Mouse (Mus musculus): ENCODE measurements around the gene Mymx. TPM values are rescaled to one million over a fixed set of nuclear protein-coding genes. Genes with fewer than 3 reads are reported as not detected.
"Not testable (repeated sequence)": the region's sequence is repeated elsewhere in the genome, so short reads cannot be mapped to it uniquely, and the experiment has no call there.

Mymx gene
- polyA plus RNA-seq, 1 experiment from 2014 or later: 1.6 TPM

GRCm38 (mm10) chr17:45626577-45627134 is 24.8 kb upstream of the Mymx start:
- 0 out of 2 replicates have a peak overlapping the region, but pooled peaks have one; percentile 6 for H3K4me2 ChIP-seq
- H3K4me1 ChIP-seq (replicated peaks): peaks cover 13% of the 10 kb centered on the region
- no peak overlapping the region for H3K4me3 ChIP-seq
- no peaks in the 10 kb centered on the region for H3K36me3 ChIP-seq
- no peaks in the 10 kb centered on the region for H3K9me3 ChIP-seq
- no peak for ATAC-seq (ENCODE audit: low read depth)
- no peaks in the 10 kb centered on the region for H3K27me3 ChIP-seq
- no peak overlapping the region for H3K9ac ChIP-seq
- WGBS: 28% methylated on average over 15 of the region's 15 CpGs
- H3K27ac ChIP-seq (replicated peaks): no peak overlapping the region

DNA sequence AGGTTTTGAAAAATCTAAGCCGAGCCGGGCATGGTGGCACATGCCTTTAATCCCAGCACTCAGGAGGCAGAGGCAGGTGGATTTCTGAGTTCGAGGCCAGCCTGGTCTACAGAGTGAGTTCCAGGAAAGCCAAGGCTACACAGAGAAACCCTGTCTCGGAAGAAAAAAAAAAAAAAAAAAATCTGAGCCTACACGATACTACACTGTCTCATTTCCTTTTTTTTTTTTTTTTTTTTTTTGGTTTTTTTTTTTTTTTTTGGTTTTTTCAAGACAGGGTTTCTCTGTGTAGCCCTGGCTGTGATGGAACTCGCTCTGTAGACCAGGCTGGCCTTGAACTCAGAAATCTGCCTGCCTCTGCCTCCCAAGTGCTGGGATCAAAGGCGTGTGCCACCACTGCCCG is 21.5 kb upstream of the Mymx start:
- not testable (repeated sequence) for ATAC-seq (ENCODE audit: low read depth)

DNA sequence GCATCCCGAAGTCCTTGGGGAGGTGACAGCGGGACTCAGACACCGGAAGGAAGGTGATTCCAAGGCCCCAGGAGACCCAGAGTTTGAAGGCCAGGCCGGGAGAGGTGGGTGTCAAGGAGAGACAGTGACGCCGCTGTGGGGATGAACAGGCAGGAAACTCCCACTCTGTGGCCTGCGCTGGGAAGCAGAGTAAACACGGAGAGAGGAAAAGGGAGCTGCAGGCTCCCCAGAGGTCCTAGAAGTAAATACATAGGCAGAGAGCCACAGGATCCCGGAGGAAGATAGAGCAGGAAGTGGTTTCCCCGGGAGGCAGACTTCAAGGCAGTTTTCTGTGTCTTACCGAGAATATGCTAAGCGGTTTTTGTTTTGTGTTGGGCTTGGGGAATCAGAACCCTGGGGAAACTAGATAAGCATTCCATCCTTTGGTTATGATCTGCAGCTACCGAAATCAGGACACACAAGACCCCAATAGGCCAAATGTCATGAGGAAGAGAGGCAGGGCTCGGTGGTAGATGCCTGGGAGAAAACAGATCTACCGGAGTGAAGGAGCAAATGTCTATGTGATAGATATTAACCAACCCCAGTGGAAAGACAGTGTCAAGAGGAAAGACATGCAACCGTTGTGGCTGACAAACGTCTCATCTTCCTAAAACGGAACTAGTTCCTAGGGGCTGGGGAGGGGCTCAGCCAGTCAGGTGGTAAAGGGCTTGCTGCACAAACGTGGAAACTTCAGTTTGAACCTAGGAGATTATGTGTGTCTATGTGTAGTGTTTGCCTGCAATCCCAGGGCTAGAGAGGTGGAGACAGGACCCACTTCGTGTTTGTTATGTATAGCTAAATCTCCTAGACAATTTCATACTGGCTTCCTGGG is 17.7 kb upstream of the Mymx start:
- Histone ChIP-seq H3K4me2 (peak overlapping the region; percentile 33), H3K27me3 (no peaks in the 10 kb centered on the region), H3K27ac (replicated peaks) (peak overlapping the region; percentile 57), H3K4me1 (replicated peaks) (peaks cover 4% of the 10 kb centered on the region), H3K4me3 (no peak overlapping the region), H3K36me3 (no peaks in the 10 kb centered on the region), H3K9me3 (no peaks in the 10 kb centered on the region), H3K9ac (no peak overlapping the region)
- no peak for ATAC-seq (ENCODE audit: low read depth)
- 31% methylated on average over 20 of the region's 20 CpGs for WGBS

More for the DNA sequence above, 21.5 kb upstream of the Mymx start:
- not testable (repeated sequence) for H3K27ac ChIP-seq (replicated peaks); H3K4me3 ChIP-seq; H3K27me3 ChIP-seq; H3K4me1 ChIP-seq (replicated peaks); H3K36me3 ChIP-seq; H3K9me3 ChIP-seq; H3K4me2 ChIP-seq; H3K9ac ChIP-seq
- 91% methylated on average over 8 of the region's 8 CpGs for WGBS

DNA sequence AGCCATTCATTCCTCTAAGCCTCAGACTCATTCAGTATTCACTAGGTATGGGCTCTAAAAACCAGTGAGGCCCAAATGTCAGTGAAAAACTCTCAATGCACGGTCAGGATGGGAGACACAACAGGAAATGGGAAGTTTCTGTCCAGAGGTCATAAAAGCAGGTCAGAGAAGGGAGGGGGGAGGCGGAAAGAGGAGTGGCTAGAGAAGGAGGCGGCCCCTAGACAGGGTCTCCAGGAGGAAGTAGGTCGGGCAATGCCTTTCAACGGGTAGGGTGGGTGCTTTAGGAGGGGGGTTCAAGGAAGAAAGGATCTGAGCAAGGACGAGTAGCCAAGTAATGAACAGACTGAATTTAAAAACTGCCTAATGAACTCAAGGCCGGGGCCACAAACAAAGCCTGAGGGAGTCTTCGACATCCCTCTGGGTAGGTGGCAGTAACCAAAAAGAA is 17.1 kb upstream of the Mymx start:
- H3K4me3 ChIP-seq: no peak overlapping the region
- no peak overlapping the region for H3K9ac ChIP-seq
- 15% methylated on average over 8 of the region's 8 CpGs for WGBS
- no peaks in the 10 kb centered on the region for H3K9me3 ChIP-seq
- H3K4me2 ChIP-seq: peak overlapping the region; percentile 33
- ATAC-seq (ENCODE audit: low read depth): no peak
- H3K4me1 ChIP-seq (replicated peaks): peaks cover 4% of the 10 kb centered on the region
- no peaks in the 10 kb centered on the region for H3K27me3 ChIP-seq
- no peaks in the 10 kb centered on the region for H3K36me3 ChIP-seq
- peak overlapping the region; percentile 57 for H3K27ac ChIP-seq (replicated peaks)

DNA sequence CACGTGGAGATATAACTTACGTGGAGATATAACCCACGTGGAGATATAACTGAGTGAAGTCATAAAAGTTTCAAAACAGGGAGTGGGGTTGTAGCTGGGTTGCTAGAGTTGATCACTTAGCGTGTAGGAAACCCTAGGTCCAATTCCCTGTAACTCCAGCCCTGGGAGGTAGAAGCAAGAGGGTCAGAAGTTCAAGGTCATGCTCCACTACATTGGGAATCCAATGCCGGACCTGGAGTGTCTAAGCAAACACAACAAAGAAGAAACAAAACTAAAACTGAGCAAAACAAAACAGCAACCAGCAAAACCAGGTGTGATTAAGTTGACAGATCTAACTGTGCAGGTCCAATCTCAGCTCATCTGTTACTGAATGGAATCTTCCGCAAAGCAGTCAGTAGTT is 15.8 kb upstream of the Mymx start:
- Histone ChIP-seq H3K9ac (no peak overlapping the region), H3K4me3 (no peak overlapping the region), H3K27ac (replicated peaks) (no peak overlapping the region), H3K4me1 (replicated peaks) (peaks cover 4% of the 10 kb centered on the region), H3K27me3 (no peaks in the 10 kb centered on the region), H3K9me3 (no peaks in the 10 kb centered on the region), H3K4me2 (no peak overlapping the region), H3K36me3 (no peaks in the 10 kb centered on the region)
- no peak for ATAC-seq (ENCODE audit: low read depth)
- 90% methylated on average over 6 of the region's 6 CpGs for WGBS

DNA sequence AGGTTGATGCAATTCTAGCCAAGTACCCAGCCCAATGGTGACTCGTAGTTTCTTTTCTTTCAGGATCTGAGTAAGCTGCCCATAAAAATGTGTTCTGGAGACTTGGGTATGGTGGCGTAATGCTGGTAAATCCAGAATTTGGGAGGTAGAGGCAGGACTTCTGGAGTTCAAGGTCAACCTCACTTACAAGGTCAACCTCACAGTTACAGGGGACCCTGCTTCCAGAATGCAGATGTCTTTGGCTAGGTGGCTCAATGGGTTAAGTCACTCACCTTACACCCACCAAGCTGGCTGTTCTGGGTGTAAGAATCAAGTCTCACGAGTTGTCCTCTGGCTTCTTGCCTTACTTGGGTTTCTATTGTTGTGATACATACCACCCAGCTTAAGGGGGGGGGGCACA is 14.8 kb upstream of the Mymx start:
- Histone ChIP-seq H3K4me2 (no peak overlapping the region), H3K27me3 (no peaks in the 10 kb centered on the region), H3K9ac (no peak overlapping the region), H3K27ac (replicated peaks) (no peak overlapping the region), H3K36me3 (no peaks in the 10 kb centered on the region), H3K4me1 (replicated peaks) (peaks cover 4% of the 10 kb centered on the region), H3K4me3 (no peak overlapping the region), H3K9me3 (no peaks in the 10 kb centered on the region)
- WGBS: 91% methylated on average over 3 of the region's 3 CpGs
- no peak for ATAC-seq (ENCODE audit: low read depth)

GRCm38 (mm10) chr17:45616046-45616650 is 14.2 kb upstream of the Mymx start:
- no peak for ATAC-seq (ENCODE audit: low read depth)
- Histone ChIP-seq H3K36me3 (no peaks in the 10 kb centered on the region), H3K9me3 (no peaks in the 10 kb centered on the region), H3K4me1 (replicated peaks) (peaks cover 4% of the 10 kb centered on the region), H3K4me3 (no peak overlapping the region), H3K9ac (no peak overlapping the region), H3K27ac (replicated peaks) (no peak overlapping the region), H3K27me3 (no peaks in the 10 kb centered on the region), H3K4me2 (no peak overlapping the region)
- WGBS: 57% methylated on average over 4 of the region's 4 CpGs

DNA sequence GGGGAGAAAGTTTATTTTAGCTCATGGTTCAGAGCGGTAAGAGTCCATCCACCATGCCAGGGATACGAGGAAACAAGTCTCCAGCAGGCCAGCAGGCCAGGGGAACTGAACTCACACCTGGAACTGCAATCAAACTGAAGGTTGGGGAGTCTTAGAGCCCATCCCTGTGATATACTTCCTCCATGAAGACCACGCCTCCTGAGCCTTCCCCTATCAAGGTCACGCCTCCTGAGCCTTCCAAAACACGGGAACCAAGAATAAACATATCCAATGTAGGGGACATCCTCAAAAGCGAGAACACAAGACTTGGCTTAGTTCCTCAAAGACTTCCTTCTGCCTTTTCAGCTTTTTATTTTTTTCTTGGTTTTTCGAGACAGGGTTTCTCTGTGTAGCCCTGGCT is 11.0 kb upstream of the Mymx start:
- 85% methylated on average over 7 of the region's 7 CpGs for WGBS
- H3K27me3 ChIP-seq: no peaks in the 10 kb centered on the region
- no peak overlapping the region for H3K9ac ChIP-seq
- H3K27ac ChIP-seq (replicated peaks): no peak overlapping the region
- H3K9me3 ChIP-seq: no peaks in the 10 kb centered on the region
- ATAC-seq (ENCODE audit: low read depth): no peak
- H3K4me1 ChIP-seq (replicated peaks): no peaks in the 10 kb centered on the region
- H3K4me2 ChIP-seq: no peak overlapping the region
- H3K4me3 ChIP-seq: no peak overlapping the region
- H3K36me3 ChIP-seq: no peaks in the 10 kb centered on the region

- H3K9me3 ChIP-seq: no peaks in the 10 kb centered on the region
- no peaks in the 10 kb centered on the region for H3K27me3 ChIP-seq
- H3K4me1 ChIP-seq (replicated peaks): no peaks in the 10 kb centered on the region
- 82% methylated on average over 8 of the region's 8 CpGs for WGBS
- H3K4me3 ChIP-seq: no peak overlapping the region
- no peak overlapping the region for H3K27ac ChIP-seq (replicated peaks)
- ATAC-seq (ENCODE audit: low read depth): no peak
- H3K9ac ChIP-seq: no peak overlapping the region
- H3K4me2 ChIP-seq: no peak overlapping the region
- H3K36me3 ChIP-seq: no peaks in the 10 kb centered on the region
These were observed 10.1 kb upstream of the Mymx start for GRCm38 (mm10) chr17:45612008-45612407.

- no peak overlapping the region for H3K9ac ChIP-seq
- H3K4me3 ChIP-seq: no peak overlapping the region
- no peak overlapping the region for H3K4me2 ChIP-seq
- ATAC-seq (ENCODE audit: low read depth): no peak
- no peaks in the 10 kb centered on the region for H3K9me3 ChIP-seq
- no peaks in the 10 kb centered on the region for H3K36me3 ChIP-seq
- no peaks in the 10 kb centered on the region for H3K27me3 ChIP-seq
- 46% methylated on average over 5 of the region's 5 CpGs for WGBS
- no peaks in the 10 kb centered on the region for H3K4me1 ChIP-seq (replicated peaks)
- H3K27ac ChIP-seq (replicated peaks): no peak overlapping the region
These were observed 8.4 kb upstream of the Mymx start for GRCm38 (mm10) chr17:45610144-45610866.

GRCm38 (mm10) chr17:45608396-45608795 is 6.5 kb upstream of the Mymx start:
- no peak overlapping the region for H3K9ac ChIP-seq
- no peaks in the 10 kb centered on the region for H3K27me3 ChIP-seq
- no peak overlapping the region for H3K4me2 ChIP-seq
- no peaks in the 10 kb centered on the region for H3K4me1 ChIP-seq (replicated peaks)
- H3K36me3 ChIP-seq: no peaks in the 10 kb centered on the region
- H3K9me3 ChIP-seq: no peaks in the 10 kb centered on the region
- H3K27ac ChIP-seq (replicated peaks): no peak overlapping the region
- H3K4me3 ChIP-seq: no peak overlapping the region
- WGBS: 91% methylated on average over 4 of the region's 4 CpGs
- ATAC-seq (ENCODE audit: low read depth): no peak
